Comparison of ENCODE assay signal across 8 mouse cellular contexts in genomic region chr10:42089235-42089625, GRCm38 (mm10).
A peak's percentile ranks its signal among the peaks of the same experiment; 100 is the strongest.
DNase-seq lines count a peak whose midpoint lies in the region; ATAC-seq and TF ChIP-seq lines count a peak whose summit lies in the region.

No protein-coding gene starts in this region.

- peak; percentile 56 for DNase-seq in liver
- DNase-seq in liver, embryonic 11.5 days (ENCODE audit: low spot score): no peak
- DNase-seq in heart, adult 8-10 months (ENCODE audit: low spot score): peak; percentile 86
- DNase-seq in kidney, adult 18-20 months: peak; percentile 90
- peak; percentile 86 for DNase-seq in limb, embryonic 14.5 days (ENCODE audit: low spot score)
- peak; percentile 54 for DNase-seq in ovary, postnatal 14 days (ENCODE audit: low spot score)
- no peak for DNase-seq in cerebellum, adult 9-10 months

- H3K9ac ChIP-seq in liver, embryonic 11.5 days (ENCODE audit: low read depth, low read length): no peak overlapping the region
- no peak overlapping the region for H3K9ac ChIP-seq in limb, embryonic 14.5 days (ENCODE audit: low read depth, low read length, severe bottlenecking)

- no peak for TF ChIP-seq CTCF in bone marrow macrophage, adult 2 months (IDR thresholded peaks at IDR 0.05; ENCODE audit: low read depth, low read length)

- no peaks in the 10 kb centered on the region for H3K27me3 ChIP-seq in liver, embryonic 11.5 days (replicated peaks; ENCODE audit: control insufficient read depth, insufficient read depth, low read length)
- no peaks in the 10 kb centered on the region for H3K27me3 ChIP-seq in limb, embryonic 14.5 days (ENCODE audit: control insufficient read depth, insufficient read depth, low read length)

- H3K9me3 ChIP-seq in liver, embryonic 11.5 days (ENCODE audit: control insufficient read depth, low read length): no peaks in the 10 kb centered on the region
- H3K9me3 ChIP-seq in limb, embryonic 14.5 days (ENCODE audit: control insufficient read depth, low read length): no peaks in the 10 kb centered on the region; the same call in 1 of the 2 replicates

- H3K27ac ChIP-seq in liver, embryonic 11.5 days (ENCODE audit: low read depth, low read length): no peak overlapping the region
- H3K27ac ChIP-seq in bone marrow macrophage, adult 2 months (ENCODE audit: insufficient read depth, low read depth, low read length): peak overlapping the region; percentile 77
- H3K27ac ChIP-seq in limb, embryonic 14.5 days (replicated peaks; ENCODE audit: low read depth, low read length): peak overlapping the region; percentile 66

- no peak overlapping the region for H3K4me2 ChIP-seq in liver, embryonic 11.5 days
- peak overlapping the region; percentile 1 for H3K4me2 ChIP-seq in limb, embryonic 14.5 days (replicated peaks; ENCODE audit: low read depth, low read length, severe bottlenecking)

- no peaks in the 10 kb centered on the region for H3K36me3 ChIP-seq in liver, embryonic 11.5 days (ENCODE audit: control insufficient read depth, insufficient read depth, low read length)
- H3K36me3 ChIP-seq in limb, embryonic 14.5 days (ENCODE audit: control insufficient read depth, insufficient read depth, low read length): no peaks in the 10 kb centered on the region

- no peak for ATAC-seq in liver, embryonic 11.5 days (replicated peaks; ENCODE audit: low FRiP score)
- ATAC-seq in limb, embryonic 14.5 days (ENCODE audit: low FRiP score, low read depth): peak; percentile 86

- no peak for TF ChIP-seq POLR2A in bone marrow macrophage, adult 2 months (IDR thresholded peaks at IDR 0.05; ENCODE audit: borderline replicate concordance, low read depth, low read length)
- TF ChIP-seq POLR2A in limb, embryonic 14.5 days (IDR thresholded peaks at IDR 0.05; ENCODE audit: borderline replicate concordance, extremely low read depth, insufficient read depth, insufficient read length): no peak

- H3K4me1 ChIP-seq in liver, embryonic 11.5 days (replicated peaks; ENCODE audit: control insufficient read depth, insufficient read depth, low read length): peaks cover 17% of the 10 kb centered on the region
- H3K4me1 ChIP-seq in bone marrow macrophage, adult 2 months (ENCODE audit: control insufficient read depth, insufficient read depth, low read length): peaks cover 25% of the 10 kb centered on the region
- H3K4me1 ChIP-seq in limb, embryonic 14.5 days (ENCODE audit: control insufficient read depth, insufficient read depth, low read length): peaks cover 35% of the 10 kb centered on the region

- no peak overlapping the region for H3K4me3 ChIP-seq in liver, embryonic 11.5 days (ENCODE audit: low read depth, low read length)
- H3K4me3 ChIP-seq in bone marrow macrophage, adult 2 months (ENCODE audit: insufficient read depth, low read length): no peak overlapping the region
- H3K4me3 ChIP-seq in limb, embryonic 14.5 days (replicated peaks; ENCODE audit: low read length): no peak overlapping the region

- 19% methylated on average over 3 of the region's 3 CpGs for WGBS in liver, embryonic 11.5 days
- WGBS in limb, embryonic 14.5 days: 17% methylated on average over 3 of the region's 3 CpGs

Comparison
In these comparisons a context has a peak if more than half of its experiments do, and no peak if none do; other contexts are left out.
1. DNase-seq: peak in liver (single experiment), heart, adult 8-10 months (single experiment), kidney, adult 18-20 months (single experiment), limb, embryonic 14.5 days (single experiment) and ovary, postnatal 14 days (single experiment); none in liver, embryonic 11.5 days (single experiment) and cerebellum, adult 9-10 months (single experiment).